Mouse (Mus musculus): ENCODE measurements at regions not wholly inside any gene's neighbourhood (a gene's known extent, or its start where the extent isn't known, plus 50 kb on each side); places are given as distances from the start of the nearest gene placed in this dataset.

DNA sequence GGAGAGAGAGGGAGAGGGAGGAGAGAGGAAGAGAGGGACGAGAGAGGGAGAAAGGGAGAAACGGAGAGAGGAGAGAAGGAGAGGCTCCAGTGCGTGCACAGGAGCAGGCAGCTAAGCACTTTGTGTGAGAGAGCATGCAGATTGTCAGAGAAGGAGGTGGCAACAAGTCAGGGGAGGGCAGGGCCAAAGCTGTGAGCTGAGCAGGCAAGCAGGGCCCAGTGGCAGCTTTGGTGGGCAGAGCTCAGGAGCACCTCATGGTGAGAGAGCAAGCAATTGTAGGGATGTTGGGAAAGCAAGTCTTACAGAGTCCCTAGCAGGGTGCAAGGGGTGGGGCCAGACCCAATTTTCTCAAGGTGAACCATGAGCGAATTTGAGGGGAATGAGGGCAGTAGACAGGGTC, 234.3 kb upstream of the Hey2 start:
- DNase-seq (ENCODE audit: low read depth, low spot score): no peak

DNA sequence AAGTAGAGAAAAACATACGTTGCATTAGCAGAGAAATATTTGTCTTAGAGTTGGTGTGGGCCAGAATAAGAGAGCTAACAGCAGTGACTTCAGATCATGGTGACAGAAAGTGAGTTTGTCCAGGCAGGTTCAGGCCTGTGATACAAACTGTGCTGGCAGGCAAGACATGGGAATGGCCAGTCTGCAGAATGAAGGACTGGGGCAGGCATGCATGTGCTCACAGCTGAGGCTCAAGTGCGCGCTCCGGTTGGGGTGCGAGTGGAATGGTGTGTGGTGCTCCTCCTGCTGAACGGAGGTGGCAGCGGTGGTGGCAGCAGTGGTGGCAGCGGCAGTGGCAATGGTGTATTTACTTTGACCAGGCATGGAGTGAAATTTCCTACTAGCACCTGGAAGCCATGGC, 233.8 kb upstream of the Hey2 start:
- DNase-seq (ENCODE audit: low read depth, low spot score): no peak

DNA sequence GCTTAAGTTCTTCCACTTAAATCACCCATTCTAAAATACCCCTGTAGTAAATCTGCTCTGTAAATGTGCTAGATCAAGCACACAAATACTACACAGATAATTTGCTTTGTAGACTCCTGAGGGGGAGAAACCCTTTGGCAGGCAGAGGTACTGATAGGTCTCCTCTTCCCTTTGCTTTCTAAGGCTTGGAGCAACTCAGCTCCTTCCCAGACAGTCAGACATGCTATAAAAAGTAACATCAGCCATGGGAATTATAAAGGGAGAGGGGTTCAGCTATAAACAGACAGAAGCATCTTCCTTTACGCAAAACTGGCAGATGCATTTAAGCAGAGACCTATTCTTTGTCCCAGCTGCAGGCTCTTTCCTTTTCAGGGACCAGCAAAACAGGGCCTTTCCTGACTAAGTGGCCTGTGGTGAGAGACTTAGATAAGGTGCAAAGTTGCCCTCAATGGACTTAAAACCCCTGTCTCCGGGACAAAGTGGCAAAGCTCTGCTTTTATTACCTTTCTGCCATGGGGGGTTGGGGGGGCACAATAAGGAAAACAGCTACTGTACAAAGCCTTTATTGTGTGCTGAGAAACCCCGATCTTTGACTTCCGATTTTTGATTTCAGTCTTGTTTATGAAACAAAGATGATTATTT, 231.5 kb upstream of the Hey2 start:
- DNase-seq (ENCODE audit: low read depth, low spot score): no peak

DNA sequence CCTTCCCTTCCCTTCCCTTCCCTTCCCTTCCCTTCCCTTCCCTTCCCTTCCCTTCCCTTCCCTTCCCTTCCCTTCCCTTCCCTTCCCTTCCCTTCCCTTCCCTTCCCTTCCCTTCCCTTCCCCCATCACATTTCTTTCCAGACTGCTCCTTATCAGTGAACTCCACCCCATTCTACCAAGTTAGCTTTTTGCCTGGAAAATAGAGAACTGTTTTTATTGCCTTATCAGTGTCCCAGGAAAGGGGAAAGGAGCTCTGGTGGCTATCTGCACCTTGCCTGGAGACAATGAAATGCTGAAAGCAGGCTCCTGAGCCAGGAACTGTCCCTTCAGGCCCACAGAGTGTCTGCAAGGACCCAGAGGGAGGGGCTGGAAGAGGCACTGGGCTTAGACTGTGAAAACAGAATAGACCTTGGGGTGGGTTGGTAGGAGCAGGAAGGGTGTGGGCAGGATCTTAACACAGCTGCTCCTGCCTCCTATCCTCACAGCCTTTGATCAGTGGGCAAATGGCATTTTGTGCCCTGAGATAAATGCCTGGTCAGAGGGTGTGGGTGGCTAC, 226.1 kb upstream of the Hey2 start:
- DNase-seq (ENCODE audit: low read depth, low spot score): no peak

DNA sequence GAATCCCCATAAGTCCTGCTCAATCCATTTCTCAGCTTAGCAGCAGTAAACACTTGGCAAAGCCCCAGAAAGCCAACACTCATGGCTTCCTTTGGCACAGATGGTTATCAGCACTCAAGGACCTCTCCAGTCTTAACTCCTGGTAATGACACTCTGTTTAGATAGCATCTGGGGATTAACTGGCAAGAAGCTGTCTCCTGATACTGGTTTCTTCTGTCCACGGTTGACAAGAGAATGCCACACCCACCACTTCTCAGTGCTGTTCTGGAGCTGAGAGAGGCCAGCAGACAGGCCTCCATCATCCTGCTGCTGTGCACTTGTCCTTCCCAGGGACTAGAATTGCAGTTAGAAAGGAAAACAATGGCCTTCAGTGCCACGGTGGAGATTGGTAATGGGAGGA, 220.1 kb upstream of the Hey2 start:
- no peak for DNase-seq (ENCODE audit: low read depth, low spot score)

DNA sequence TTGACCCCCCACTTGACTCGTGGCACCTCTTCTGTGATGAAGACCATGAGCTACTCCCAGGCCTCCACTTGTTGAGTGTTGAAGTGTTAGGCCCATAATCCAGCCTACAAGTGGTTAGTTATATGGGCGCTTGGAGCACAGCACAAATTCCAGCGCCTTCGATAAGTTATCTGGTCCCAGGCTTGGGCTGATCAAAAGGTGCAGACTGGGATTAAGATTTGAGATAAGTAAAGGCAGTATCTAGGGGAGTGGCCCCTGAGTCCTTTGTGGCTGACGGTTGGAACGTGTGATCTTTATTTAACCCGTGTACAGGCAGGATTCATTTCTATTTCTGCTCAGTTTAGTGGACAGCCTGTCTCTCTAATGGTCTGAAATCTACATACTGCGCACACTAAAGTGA, 210.7 kb upstream of the Hey2 start:
- DNase-seq (ENCODE audit: low read depth, low spot score): no peak

DNA sequence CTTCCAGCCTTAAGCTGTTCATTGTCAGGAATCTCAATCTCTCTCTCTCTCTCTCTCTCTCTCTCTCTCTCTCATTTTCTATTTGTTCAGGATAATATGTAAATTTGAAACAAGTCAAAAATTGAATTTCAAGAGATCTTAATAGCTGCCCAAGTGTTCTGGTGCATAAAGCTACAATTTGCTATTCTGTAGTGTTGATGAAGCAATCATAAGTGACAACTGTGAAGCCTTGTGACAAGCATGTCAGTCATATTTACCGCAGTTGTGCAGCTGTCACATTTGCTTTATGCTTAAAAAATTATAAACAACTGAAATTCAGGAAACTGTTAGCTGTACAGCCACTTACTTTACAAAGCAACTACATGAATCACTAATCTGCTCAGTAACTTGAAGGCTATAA, 208.6 kb upstream of the Hey2 start:
- no peak for DNase-seq (ENCODE audit: low read depth, low spot score)

DNA sequence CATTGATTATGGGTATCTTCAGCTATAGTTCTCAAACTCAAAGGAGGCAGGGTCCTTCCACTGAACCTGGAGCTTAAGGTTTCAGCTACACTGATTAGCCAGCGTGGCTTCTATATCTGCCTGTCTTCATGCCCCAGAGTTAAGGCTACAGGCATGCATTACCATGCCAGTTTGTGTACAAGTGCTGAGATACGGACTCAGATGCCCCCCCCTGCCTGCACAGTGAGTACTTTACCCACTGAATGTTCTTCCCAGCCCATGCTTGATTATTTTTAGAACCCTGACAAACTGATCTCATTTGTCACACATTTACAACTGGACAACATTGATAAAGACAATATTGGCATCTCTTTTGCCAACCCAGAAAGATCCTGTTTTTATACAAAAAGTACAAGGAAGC, 206.8 kb upstream of the Hey2 start:
- no peak for DNase-seq (ENCODE audit: low read depth, low spot score)

DNA sequence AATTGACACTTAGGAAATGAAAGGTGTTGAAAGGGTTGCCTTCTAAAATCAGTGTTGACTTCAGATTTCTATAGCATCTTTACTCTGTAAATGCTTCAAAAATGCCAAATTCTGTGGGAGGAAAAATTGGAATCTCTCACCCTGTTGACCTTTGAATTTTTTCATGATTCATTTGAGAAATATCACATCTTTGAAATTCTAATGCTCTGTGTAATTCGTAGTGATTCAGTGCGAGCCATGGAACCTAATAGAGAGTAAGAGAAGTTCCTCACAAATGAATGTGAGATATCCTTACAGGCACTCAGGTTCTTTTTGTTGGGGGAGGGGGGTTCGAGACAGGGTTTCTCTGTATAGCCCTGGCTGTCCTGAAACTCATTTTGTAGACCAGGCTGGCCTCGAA, 193.0 kb upstream of the Hey2 start:
- DNase-seq (ENCODE audit: low read depth, low spot score): no peak

DNA sequence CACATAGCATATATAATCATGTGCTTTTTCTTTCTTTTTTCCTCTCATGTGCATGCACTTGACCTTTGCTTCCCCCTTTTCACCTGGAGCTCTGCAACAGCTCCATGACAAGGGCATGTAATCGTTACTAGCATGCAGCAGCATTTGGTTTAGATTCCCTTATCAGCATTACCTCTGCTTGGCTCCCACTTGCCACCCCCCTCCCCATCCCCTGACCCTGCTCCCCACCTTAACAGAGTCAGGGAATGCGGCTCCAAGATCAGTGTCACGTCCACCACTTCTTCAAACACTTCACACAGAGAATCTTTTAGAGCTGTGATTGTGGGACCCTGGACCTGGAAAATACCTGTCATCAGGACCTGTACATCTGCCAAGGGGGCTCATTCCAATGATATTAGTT, 192.2 kb upstream of the Hey2 start:
- DNase-seq (ENCODE audit: low read depth, low spot score): no peak

DNA sequence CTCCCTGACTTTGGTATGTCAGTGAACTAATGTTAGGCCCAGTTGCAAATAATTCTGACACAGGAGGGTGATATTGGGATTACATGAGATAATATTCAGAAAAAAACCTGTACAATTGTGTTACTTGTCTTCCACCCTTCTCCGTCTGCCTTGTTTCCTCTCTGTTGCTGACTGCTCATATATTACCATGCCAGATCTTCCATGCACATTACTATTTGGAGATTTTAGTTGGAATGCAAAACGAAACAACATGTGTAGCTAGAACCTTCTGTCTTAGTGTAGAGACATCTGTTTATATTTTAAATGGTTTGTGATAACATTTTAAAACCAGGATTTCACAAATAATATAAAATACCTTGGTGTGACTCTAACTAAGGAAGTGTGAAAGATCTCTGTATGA, 188.1 kb upstream of the Hey2 start:
- DNase-seq (ENCODE audit: low read depth, low spot score): no peak

DNA sequence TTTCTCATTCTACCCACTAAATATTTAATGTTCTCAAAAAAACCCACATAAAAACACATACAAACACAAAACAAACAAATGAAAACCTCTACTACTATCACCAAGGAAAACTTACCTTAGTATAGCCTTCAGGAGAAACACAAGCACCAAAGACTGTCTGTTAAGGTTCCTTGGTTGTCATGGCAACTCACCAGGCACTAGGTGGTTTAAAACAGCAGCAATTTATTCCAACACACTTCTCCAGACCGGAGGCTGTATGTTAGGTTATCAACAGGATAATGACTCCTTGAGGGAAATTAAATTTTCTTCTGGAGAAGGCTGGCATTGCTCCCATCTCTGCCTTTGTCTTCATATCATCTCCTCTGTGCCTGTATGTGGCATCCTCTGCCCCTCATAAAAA, 183.8 kb upstream of the Hey2 start:
- DNase-seq (ENCODE audit: low read depth, low spot score): no peak

DNA sequence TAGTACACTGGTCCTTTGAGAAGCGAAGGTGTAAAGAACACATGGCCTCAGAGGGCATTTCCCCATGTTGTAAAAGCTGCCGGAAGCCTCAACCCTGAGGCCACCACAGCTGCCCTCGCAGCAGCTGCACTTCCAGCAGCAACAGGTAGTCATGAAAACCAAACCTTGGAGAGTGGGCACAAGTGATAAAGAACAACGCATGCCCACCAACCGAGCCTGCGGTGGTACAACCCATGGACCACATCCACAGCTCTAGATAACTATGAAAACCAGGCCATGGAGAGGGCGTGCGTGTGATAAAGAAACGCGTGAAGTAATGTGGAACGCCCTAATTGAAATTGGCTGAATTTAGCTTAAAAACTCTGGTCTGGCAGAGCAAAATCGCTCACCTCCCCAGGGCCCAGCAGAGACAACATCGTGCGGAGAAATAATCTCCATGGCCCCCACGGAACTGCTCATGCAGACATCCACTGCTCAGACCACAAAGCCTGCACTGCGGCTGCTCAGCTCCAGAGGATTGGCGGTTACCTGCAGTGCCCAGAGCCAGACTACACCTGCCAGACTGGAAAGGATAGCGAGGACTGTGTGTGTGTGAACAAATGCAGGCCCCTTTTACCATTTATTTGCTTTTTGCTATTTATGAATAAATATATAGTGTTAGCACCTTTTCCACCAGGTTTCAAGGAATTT, 170.2 kb upstream of the Hey2 start:
- no peak for DNase-seq (ENCODE audit: low read depth, low spot score)

DNA sequence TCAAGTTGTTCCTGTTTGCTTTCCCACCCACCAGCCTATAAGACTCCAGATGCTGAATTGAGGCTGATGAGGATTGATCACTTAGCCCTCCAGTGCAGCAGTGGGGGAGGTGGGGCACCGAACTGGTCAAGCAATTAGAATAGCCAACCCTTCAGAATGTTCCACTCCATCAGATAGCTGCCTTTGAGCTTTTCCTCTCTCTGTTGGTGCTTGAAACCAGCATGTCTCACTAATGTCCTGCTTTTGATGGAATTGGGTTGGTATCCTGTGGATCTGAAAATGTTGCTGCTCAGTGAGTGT, 167.3 kb upstream of the Hey2 start:
- no peak for DNase-seq (ENCODE audit: low read depth, low spot score)

DNA sequence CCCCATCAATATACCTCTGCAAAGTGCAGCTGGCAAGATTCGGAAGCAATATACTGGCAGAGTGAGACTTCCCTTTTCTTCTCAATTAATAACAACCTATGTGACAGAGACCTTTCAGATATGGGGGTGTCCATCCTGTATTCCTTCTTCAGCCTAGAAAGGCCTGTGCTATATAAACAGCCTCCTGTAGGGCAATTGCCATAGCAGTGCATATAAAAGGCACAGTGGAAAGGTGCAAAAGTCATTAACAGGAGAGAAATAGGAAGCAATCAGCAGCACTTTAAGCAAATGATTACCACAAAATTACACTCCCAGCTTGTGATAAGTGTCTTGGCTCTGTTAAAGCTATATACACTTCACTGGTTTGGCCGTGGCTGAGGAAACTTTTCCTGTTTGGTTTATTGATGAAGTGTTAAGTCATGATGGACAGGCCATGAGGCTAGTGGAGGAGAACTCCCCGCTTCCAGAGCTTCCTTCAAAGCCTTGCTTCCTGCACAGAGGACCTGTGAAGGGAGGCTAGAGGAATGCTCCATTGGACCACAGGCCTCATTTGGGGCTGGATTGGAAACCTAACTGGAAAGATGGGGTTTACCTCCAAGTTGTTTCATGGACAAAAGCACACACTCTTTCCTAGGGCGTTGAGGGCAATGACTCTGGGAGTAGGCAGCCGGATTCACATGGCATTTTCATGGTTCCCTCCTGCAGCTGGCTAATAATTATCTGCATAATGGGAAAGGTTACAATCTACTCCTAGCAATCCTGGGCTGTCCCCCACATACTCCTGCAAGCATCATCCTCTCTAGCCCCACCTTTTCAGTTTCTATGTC, 166.7 kb upstream of the Hey2 start:
- DNase-seq (ENCODE audit: low read depth, low spot score): no peak

DNA sequence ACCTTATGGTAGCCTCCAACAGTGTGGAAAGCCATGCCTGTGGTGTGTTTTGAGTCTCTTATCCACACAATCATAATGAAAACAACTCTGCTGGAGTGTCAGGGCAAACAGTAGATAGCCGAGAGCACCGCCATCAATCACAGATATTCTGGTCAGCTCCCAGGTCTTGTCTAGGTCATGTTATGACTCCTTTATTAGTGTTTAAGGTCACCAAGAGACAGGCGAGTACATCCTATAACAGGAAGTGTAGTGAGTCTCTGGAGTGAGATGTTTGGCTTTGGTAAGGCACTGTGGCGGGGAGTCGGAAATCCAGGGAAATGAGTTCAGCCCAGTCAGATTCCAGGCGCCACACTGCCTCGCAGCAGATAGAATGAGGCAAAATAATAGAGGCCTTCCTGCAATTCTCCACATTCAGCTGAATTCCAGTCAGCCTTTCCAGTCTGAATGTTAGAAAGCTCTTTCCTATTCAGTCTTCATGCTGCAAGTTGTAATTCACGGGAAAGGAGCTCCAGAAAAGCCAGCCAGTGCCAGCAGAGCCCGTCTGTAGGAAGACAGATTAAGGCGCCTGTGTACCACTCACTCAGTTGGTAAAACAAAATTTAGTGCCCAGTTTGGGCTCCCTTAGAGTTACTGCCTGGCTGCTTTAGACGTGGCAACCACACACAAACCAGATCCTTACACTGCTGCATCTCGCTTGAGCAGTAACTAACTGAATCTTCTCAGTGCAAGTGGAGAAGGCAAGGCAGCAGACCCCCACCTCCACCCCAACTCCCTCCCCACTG, 155.8 kb upstream of the Hey2 start:
- no peak for DNase-seq (ENCODE audit: low read depth, low spot score)

DNA sequence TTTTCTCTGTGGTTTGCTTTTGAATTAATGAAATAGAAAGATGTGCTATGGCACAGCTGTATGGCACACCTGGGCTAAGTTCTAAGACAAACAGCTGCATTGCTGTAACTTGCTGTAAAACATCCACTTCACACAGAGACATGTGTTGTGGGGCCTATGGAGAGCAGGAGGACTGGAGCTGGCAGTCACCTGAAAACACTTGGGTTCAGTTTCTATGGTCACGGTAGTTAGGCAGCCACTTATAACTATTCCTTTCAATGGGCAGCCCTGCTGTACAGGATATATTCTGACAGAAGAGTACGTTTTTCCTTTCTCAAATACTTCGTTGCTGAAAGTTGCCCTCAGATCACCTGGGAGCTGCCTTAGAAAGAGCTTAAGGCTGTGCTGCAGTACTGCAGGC, 149.6 kb upstream of the Hey2 start:
- no peak for DNase-seq (ENCODE audit: low read depth, low spot score)

DNA sequence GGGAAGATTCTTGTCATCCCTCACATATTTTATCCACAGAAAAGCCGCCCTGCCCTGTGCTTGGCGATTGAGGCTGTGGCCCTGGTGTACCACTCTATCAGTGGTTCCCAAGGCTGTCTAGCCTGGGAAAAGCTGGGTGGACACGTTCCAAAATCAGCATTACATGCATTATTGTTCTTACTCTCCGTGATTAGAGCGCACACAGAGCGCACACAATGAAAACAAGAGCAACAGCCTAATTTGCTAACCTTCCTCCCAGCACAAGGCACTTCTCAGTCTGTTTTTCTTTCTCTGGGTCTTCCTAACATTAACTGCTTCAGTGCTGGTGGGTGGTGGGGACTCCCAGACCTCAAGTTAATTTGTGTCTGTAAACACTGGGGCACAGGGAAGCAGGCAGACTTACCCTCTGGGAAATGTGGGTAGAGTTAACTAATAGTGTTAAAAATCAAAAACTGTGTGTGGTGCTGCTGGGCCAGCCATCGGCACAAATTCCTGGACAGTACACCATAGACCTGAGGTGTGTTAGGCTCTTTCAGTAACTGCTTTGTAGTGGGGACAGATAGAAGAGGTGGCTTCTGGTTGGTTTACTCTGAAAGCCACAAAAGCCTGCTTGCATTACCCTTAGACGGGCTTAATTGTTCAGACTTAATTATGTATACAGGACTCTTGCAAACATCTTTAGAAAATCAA, 137.8 kb upstream of the Hey2 start:
- DNase-seq (ENCODE audit: low read depth, low spot score): peak; percentile 52

DNA sequence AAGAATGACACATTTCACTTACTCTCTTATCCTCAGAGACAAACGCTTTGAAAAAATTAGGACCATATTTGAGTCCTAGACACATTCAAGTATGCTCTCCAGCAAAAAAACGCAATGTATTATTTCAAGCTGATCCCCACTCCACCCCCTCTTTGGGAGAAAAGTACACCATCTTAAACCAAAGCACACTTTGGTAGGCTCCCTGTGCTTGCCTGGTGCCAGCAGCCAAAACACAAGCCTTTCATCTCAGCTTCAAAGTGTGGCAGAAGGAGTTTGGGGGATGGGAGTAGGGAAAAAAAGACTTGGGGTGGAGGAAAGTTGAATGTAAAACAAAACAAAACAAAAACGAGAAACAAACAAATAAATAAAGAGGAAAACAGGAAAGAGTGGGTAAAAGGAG, 137.2 kb upstream of the Hey2 start:
- DNase-seq (ENCODE audit: low read depth, low spot score): no peak

DNA sequence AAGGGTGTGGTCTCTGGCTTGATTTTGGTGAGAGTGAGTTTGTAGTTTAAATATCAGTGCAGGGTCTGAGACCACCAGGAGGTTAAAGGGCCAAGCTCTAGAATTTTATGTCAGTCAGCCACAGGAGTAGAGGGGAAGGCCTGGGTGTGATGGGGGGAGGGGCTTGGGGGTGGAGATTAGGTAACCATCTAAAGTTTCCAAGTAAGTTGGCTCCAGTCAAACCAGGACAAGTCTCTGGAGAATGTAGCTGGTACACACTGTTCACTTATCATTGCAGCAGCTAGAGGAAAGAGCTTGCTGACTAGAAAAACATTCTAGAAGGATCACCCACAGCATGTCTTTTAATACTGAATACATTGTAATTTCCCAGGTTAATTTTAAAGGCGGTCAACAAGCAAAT, 123.6 kb upstream of the Hey2 start:
- no peak for DNase-seq (ENCODE audit: low read depth, low spot score)

DNA sequence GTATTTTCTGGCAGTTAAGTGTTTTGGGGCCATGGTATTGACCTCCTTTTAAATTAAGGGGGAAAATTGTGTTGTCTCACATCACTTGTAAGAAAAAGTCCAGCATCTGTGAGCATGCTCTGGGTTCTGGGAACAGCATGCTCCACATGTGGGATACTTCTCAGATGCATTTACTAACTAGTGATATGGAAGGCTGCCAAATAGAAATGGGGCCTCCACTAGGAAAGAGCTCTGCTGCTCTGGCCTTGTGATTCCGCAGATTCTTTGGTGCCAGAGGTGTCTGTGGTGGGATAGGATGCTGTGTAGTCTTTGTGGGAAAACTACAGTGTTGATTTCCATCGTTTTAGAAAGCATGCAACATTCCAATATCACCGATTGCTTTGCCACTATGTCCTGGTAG, 111.2 kb upstream of the Hey2 start:
- no peak for DNase-seq (ENCODE audit: low read depth, low spot score)

DNA sequence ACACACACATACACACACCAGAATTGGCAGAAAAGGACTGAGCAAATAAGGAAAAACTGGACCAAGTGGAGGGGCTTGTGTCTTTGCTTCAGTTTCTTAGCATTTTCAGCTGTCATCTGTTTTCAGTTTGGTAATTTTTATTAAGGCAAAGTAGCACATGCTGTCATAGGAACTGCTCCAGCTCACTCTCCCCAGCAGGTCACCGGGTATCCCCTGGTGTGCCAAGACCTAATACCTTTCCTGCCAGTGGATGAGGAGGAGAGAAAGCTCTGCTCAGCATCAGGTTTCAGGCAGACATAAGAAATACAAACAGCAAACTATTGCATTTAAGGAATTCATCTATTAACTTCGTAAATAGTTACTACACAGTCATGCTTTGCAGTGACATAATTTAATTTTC, 109.8 kb upstream of the Hey2 start:
- no peak for DNase-seq (ENCODE audit: low read depth, low spot score)
